Mouse (Mus musculus): ENCODE data around the gene Hoxc9. TPM values are rescaled to one million over a fixed set of nuclear protein-coding genes. Genes with fewer than 3 reads are reported as not detected.

Gene Hoxc9
- polyA plus RNA-seq, 1 experiment from 2014 or later: not detected

DNA sequence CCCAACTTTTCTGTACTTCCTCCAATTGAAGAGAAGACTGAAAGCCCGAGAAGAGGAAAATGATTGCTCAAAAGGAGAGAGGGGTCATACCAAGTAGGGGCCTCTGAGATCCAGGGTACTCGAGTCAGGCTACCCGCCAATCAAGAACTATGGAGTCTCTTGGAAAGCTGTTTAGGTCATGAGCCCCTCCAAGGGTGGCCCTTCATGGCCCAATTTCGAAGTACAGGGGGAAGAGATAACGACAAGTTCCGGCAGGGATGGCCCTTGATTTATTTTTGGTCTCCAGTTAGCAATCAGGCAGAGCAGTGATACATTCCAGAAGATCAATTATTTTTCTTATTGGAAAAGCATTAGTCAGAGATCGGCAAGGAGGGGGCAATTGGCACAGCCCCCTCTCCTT, 15.5 kb downstream of the Hoxc9 start:
- no peak overlapping the region for H3K4me3 ChIP-seq (ENCODE audit: low read length)
- no peak overlapping the region for H3K9ac ChIP-seq (ENCODE audit: low read length)
- 2% methylated on average over 7 of the region's 7 CpGs for whole genome bisulfite sequencing
- H3K27ac ChIP-seq (ENCODE audit: low read length): no peak overlapping the region
- H3K36me3 ChIP-seq (ENCODE audit: control insufficient read depth, insufficient read depth, low read length): no peaks in the 10 kb centered on the region
- no peak for ATAC-seq (ENCODE audit: low read depth)
- no peak overlapping the region for H3K4me2 ChIP-seq (ENCODE audit: low read depth, low read length)
- no peaks in the 10 kb centered on the region for H3K9me3 ChIP-seq (ENCODE audit: control insufficient read depth, low read length)
- peaks cover 93% of the 10 kb centered on the region for H3K27me3 ChIP-seq (ENCODE audit: control insufficient read depth, insufficient read depth, low read depth, low read length)
- peaks cover 3% of the 10 kb centered on the region; the same call in 1 of the 2 replicates for H3K4me1 ChIP-seq (replicated peaks; ENCODE audit: control insufficient read depth, insufficient read depth, low read length)

GRCm38 (mm10) chr15:102992206-102992605, 16.0 kb downstream of the Hoxc9 start:
- Histone ChIP-seq H3K9ac (ENCODE audit: low read length) (no peak overlapping the region), H3K9me3 (ENCODE audit: control insufficient read depth, low read length) (no peaks in the 10 kb centered on the region), H3K27me3 (ENCODE audit: control insufficient read depth, insufficient read depth, low read depth, low read length) (peaks cover 91% of the 10 kb centered on the region), H3K4me1 (replicated peaks; ENCODE audit: control insufficient read depth, insufficient read depth, low read length) (peaks cover 3% of the 10 kb centered on the region; the same call in 1 of the 2 replicates), H3K4me3 (ENCODE audit: low read length) (no peak overlapping the region), H3K36me3 (ENCODE audit: control insufficient read depth, insufficient read depth, low read length) (no peaks in the 10 kb centered on the region), H3K4me2 (ENCODE audit: low read depth, low read length) (no peak overlapping the region), H3K27ac (ENCODE audit: low read length) (no peak overlapping the region)
- WGBS: 2% methylated on average over 11 of the region's 11 CpGs
- no peak for ATAC-seq (ENCODE audit: low read depth)

DNA sequence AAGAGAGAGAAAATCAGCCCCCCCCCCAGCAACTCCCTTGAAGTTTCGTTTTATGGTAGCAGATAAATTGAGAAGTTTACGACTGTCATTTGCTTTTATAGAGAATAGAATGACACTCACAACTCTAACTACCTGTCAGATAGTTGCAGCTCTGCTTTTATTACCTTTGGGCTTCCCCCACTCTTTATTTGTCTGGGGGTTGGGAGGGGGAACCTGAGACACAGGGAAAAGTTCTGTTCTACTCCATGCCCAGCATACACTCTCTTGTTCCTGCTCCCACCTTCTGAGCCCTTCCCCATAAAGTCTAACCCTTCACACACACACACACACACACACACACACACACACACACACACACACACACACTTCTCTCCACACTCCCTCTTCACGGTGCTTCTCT, 16.6 kb downstream of the Hoxc9 start:
- no peak for ATAC-seq (ENCODE audit: low read depth)

GRCm38 (mm10) chr15:102996548-102996947, 20.3 kb downstream of the Hoxc9 start:
- no peaks in the 10 kb centered on the region for H3K36me3 ChIP-seq (ENCODE audit: control insufficient read depth, insufficient read depth, low read length)
- H3K4me2 ChIP-seq (ENCODE audit: low read depth, low read length): no peak overlapping the region
- no peaks in the 10 kb centered on the region for H3K9me3 ChIP-seq (ENCODE audit: control insufficient read depth, low read length)
- H3K27me3 ChIP-seq (ENCODE audit: control insufficient read depth, insufficient read depth, low read depth, low read length): peaks cover 93% of the 10 kb centered on the region
- H3K27ac ChIP-seq (ENCODE audit: low read length): no peak overlapping the region
- ATAC-seq (ENCODE audit: low read depth): no peak
- H3K4me1 ChIP-seq (replicated peaks; ENCODE audit: control insufficient read depth, insufficient read depth, low read length): no peaks in the 10 kb centered on the region; the same call in 1 of the 2 replicates
- H3K9ac ChIP-seq (ENCODE audit: low read length): no peak overlapping the region
- no peak overlapping the region for H3K4me3 ChIP-seq (ENCODE audit: low read length)
- under 1% methylated on average over 9 of the region's 9 CpGs for WGBS

More for the DNA sequence above, 16.6 kb downstream of the Hoxc9 start:
- H3K36me3 ChIP-seq (ENCODE audit: control insufficient read depth, insufficient read depth, low read length): no peaks in the 10 kb centered on the region
- H3K27me3 ChIP-seq (ENCODE audit: control insufficient read depth, insufficient read depth, low read depth, low read length): peaks cover 91% of the 10 kb centered on the region
- no peak overlapping the region for H3K4me3 ChIP-seq (ENCODE audit: low read length)
- no peak overlapping the region for H3K4me2 ChIP-seq (ENCODE audit: low read depth, low read length)
- H3K9me3 ChIP-seq (ENCODE audit: control insufficient read depth, low read length): no peaks in the 10 kb centered on the region
- H3K4me1 ChIP-seq (replicated peaks; ENCODE audit: control insufficient read depth, insufficient read depth, low read length): peaks cover 3% of the 10 kb centered on the region; the same call in 1 of the 2 replicates
- WGBS: 0% methylated on average over 3 of the region's 3 CpGs
- no peak overlapping the region for H3K27ac ChIP-seq (ENCODE audit: low read length)
- no peak overlapping the region for H3K9ac ChIP-seq (ENCODE audit: low read length)

GRCm38 (mm10) chr15:102997431-102997830, 21.2 kb downstream of the Hoxc9 start:
- Histone ChIP-seq H3K4me1 (replicated peaks; ENCODE audit: control insufficient read depth, insufficient read depth, low read length) (no peaks in the 10 kb centered on the region; the same call in 1 of the 2 replicates), H3K9me3 (ENCODE audit: control insufficient read depth, low read length) (no peaks in the 10 kb centered on the region), H3K27ac (ENCODE audit: low read length) (no peak overlapping the region), H3K4me3 (ENCODE audit: low read length) (no peak overlapping the region), H3K36me3 (ENCODE audit: control insufficient read depth, insufficient read depth, low read length) (no peaks in the 10 kb centered on the region), H3K4me2 (ENCODE audit: low read depth, low read length) (no peak overlapping the region), H3K27me3 (ENCODE audit: control insufficient read depth, insufficient read depth, low read depth, low read length) (peaks cover 93% of the 10 kb centered on the region), H3K9ac (ENCODE audit: low read length) (no peak overlapping the region)
- 3% methylated on average over 3 of the region's 3 CpGs for WGBS
- no peak for ATAC-seq (ENCODE audit: low read depth)

- no peak for ATAC-seq (ENCODE audit: low read depth)
- Histone ChIP-seq H3K4me2 (ENCODE audit: low read depth, low read length) (peak within 1 kb of the TSS; percentile 62), H3K27ac (ENCODE audit: low read length) (no peak within 1 kb of the TSS), H3K4me1 (replicated peaks; ENCODE audit: control insufficient read depth, insufficient read depth, low read length) (no peaks in the 10 kb centered on the region; the same call in 1 of the 2 replicates), H3K9me3 (ENCODE audit: control insufficient read depth, low read length) (no peaks in the 10 kb centered on the region), H3K27me3 (ENCODE audit: control insufficient read depth, insufficient read depth, low read depth, low read length) (peaks cover 92% of the 10 kb centered on the region), H3K9ac (ENCODE audit: low read length) (no peak within 1 kb of the TSS), H3K4me3 (ENCODE audit: low read length) (peak within 1 kb of the TSS; percentile 46), H3K36me3 (ENCODE audit: control insufficient read depth, insufficient read depth, low read length) (no peaks in the 10 kb centered on the region)
- 2% methylated on average over 19 of the region's 19 CpGs for WGBS
Measured at GRCm38 (mm10) chr15:102997939-102998355, 21.7 kb downstream of the Hoxc9 start, which contains the start of gene Hoxc6. Gene Hoxc6, plus strand, starts transcription at chr15:102998257.

GRCm38 (mm10) chr15:102998608-102999182, 22.5 kb downstream of the Hoxc9 start:
- peak; percentile 15; the same call in 1 of the 2 replicates for ATAC-seq (ENCODE audit: low read depth)
- no peak overlapping the region for H3K27ac ChIP-seq (ENCODE audit: low read length)

GRCm38 (mm10) chr15:102999183-102999831, 23.1 kb downstream of the Hoxc9 start:
- WGBS: under 1% methylated on average over 33 of the region's 33 CpGs
- no peaks in the 10 kb centered on the region for H3K9me3 ChIP-seq (ENCODE audit: control insufficient read depth, low read length)
- no peak overlapping the region for H3K27ac ChIP-seq (ENCODE audit: low read length)
- peak overlapping the region; percentile 46 for H3K4me3 ChIP-seq (ENCODE audit: low read length)
- peak overlapping the region; percentile 17; the same call in 1 of the 2 replicates for H3K9ac ChIP-seq (ENCODE audit: low read length)
- peak; percentile 47; the same call in 1 of the 2 replicates for ATAC-seq (ENCODE audit: low read depth)
- H3K27me3 ChIP-seq (ENCODE audit: control insufficient read depth, insufficient read depth, low read depth, low read length): peaks cover 95% of the 10 kb centered on the region
- no peaks in the 10 kb centered on the region; the same call in 1 of the 2 replicates for H3K4me1 ChIP-seq (replicated peaks; ENCODE audit: control insufficient read depth, insufficient read depth, low read length)
- H3K36me3 ChIP-seq (ENCODE audit: control insufficient read depth, insufficient read depth, low read length): no peaks in the 10 kb centered on the region
- peak overlapping the region; percentile 62 for H3K4me2 ChIP-seq (ENCODE audit: low read depth, low read length)

More at GRCm38 (mm10) chr15:102998608-102999182, 22.5 kb downstream of the Hoxc9 start:
- Histone ChIP-seq H3K9me3 (ENCODE audit: control insufficient read depth, low read length) (no peaks in the 10 kb centered on the region), H3K9ac (ENCODE audit: low read length) (no peak overlapping the region), H3K4me1 (replicated peaks; ENCODE audit: control insufficient read depth, insufficient read depth, low read length) (no peaks in the 10 kb centered on the region; the same call in 1 of the 2 replicates), H3K27me3 (ENCODE audit: control insufficient read depth, insufficient read depth, low read depth, low read length) (peaks cover 94% of the 10 kb centered on the region), H3K4me2 (ENCODE audit: low read depth, low read length) (peak overlapping the region; percentile 62), H3K36me3 (ENCODE audit: control insufficient read depth, insufficient read depth, low read length) (no peaks in the 10 kb centered on the region), H3K4me3 (ENCODE audit: low read length) (peak overlapping the region; percentile 46)
- 0% methylated on average over 19 of the region's 19 CpGs for WGBS

- WGBS: 5% methylated on average over 11 of the region's 11 CpGs
- Histone ChIP-seq H3K27ac (ENCODE audit: low read length) (no peak overlapping the region), H3K4me1 (replicated peaks; ENCODE audit: control insufficient read depth, insufficient read depth, low read length) (no peaks in the 10 kb centered on the region; the same call in 1 of the 2 replicates)
Measured at GRCm38 (mm10) chr15:102999955-103000354, 23.7 kb downstream of the Hoxc9 start.

More at GRCm38 (mm10) chr15:102999955-103000354, 23.7 kb downstream of the Hoxc9 start:
- Histone ChIP-seq H3K9ac (ENCODE audit: low read length) (no peak overlapping the region), H3K9me3 (ENCODE audit: control insufficient read depth, low read length) (no peaks in the 10 kb centered on the region), H3K27me3 (ENCODE audit: control insufficient read depth, insufficient read depth, low read depth, low read length) (peaks cover 95% of the 10 kb centered on the region), H3K36me3 (ENCODE audit: control insufficient read depth, insufficient read depth, low read length) (no peaks in the 10 kb centered on the region), H3K4me2 (ENCODE audit: low read depth, low read length) (0 out of 2 replicates have a peak overlapping the region, but pooled peaks have one; percentile 62), H3K4me3 (ENCODE audit: low read length) (no peak overlapping the region)
- 0 out of 2 replicates have a peak, but pooled peaks have one; percentile 16 for ATAC-seq (ENCODE audit: low read depth)
